Mouse (Mus musculus) brain, adult 2 months (tissue): ENCODE data around the gene Gm37240.

Experiments
- DNase-seq: peaks from one replicate; pipeline ENCODE4 v3.0.0; 2011; ENCODE audit warnings: low read depth, low spot score

Gm37240 gene

DNA sequence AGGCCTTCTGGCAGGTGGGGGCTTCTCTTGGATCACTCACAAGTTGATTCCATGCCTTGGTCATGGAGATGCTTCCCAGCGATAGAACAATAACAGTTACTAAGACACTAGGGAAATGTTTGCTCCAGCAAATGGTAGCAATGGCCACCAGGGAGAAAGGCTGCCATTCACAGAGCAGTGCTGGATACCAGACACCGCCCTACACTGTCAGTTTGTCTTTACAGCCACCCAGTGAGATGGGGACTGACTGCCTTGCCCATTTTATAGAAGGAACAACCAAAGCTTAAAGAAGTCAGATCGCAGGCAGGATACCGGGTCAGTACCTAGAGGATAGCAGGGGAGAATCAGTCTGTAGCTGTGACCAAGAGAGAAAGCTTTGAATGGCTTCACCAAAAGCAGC lies 129.9 kb downstream of the Gm37240 start:
- DNase-seq = no peak

GRCm38 (mm10) chr3:85749348-85749747 lies 138.0 kb downstream of the Gm37240 start:
- DNase-seq = peak; percentile 7

- no peak for DNase-seq
Measured at GRCm38 (mm10) chr3:85748863-85749262, 138.5 kb downstream of the Gm37240 start.

- no peak for DNase-seq
Measured at GRCm38 (mm10) chr3:85746116-85746515, 141.2 kb downstream of the Gm37240 start.

- DNase-seq = no peak
Measured at GRCm38 (mm10) chr3:85741767-85742166, 145.6 kb downstream of the Gm37240 start.

- DNase-seq = no peak
Measured at GRCm38 (mm10) chr3:85738591-85738990, 148.7 kb downstream of the Gm37240 start.

- peak; percentile 48 for DNase-seq
Measured at GRCm38 (mm10) chr3:85733939-85734729, 153.2 kb downstream of the Gm37240 start.

- DNase-seq = no peak
Measured at GRCm38 (mm10) chr3:85727171-85727570, 160.1 kb downstream of the Gm37240 start.

- DNase-seq = no peak
Measured at GRCm38 (mm10) chr3:85725971-85726370, 161.3 kb downstream of the Gm37240 start.

DNA sequence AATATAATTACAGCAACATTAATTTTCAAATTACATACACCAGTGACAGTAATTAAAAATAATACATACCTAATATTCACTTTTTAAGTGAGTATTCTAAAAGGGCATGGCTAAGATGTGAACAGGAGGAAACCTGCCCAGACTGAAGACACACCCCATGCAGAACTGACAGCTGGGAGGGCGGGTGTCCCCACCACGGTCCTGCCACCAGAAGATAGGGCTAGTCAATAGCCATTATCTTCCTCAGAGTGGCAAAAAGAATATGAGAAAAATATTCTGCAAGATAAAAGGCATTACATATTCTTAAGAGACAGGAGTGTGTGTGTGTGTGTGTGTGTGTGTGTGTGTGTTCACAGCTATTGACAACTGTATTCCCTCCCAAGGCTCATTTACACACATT lies 162.2 kb downstream of the Gm37240 start:
- DNase-seq = no peak

GRCm38 (mm10) chr3:85722581-85722980 lies 164.7 kb downstream of the Gm37240 start:
- DNase-seq = no peak

DNA sequence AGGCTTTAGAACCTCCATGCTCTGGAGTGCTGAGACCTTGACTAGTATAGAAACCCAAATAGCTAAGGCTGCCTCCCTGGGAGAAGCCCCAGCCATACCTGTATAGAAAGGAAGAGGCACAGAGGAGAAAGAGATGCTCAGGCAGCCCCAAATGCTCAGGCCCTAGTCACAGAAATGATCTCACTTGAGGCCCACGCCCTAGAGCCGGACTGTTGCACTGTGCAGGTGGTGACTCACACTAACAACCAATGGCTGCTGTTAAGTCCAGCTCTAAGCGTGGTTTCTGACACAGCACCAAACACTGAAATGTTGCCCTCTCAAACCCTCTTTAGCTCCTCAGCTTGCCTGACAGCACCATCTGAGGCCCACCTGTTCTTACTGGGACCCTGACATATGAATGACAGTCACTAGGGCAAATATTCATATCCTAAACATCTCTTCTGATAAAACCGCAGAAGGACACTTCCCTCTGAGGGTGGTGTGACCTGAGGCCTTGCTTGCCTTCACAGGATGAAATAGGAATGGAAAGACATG lies 171.5 kb downstream of the Gm37240 start:
- DNase-seq = no peak

DNA sequence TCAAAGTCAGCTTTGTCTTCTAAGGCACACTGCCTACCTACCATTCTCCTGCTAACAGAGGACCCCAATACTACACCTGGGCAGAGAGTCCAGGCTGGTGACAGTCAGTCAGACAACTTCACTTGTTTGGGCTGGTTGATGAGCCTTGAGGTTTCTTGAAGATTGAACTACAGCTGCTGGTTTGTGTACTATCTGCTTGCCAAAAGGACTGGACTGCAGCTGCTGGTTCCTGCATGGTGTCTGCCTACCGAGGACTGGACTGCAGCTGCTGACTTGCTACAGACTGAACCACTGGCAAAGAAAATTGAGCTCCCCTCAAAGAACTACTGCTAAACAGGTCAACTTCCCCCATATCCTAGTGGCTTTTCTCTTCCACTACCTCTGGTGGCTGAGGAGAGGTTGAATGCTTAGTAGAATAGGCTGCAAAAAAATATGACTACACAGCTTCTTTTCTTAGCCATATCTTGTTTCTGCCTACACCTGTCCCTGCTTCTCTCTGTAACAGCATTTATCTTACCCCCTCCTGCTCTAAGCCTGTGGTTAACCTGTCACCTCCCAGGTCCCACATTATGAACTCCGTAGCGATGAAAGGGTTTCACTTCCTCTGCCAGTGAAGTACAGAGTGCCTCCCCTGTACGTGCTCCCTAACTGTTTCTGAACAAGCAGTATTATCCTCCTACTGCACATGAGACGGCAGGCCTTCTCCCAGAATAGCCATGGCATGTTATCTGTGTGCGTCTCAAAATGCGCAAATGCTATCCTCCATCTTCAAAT lies 173.2 kb downstream of the Gm37240 start:
- no peak for DNase-seq

- peak; percentile 27 for DNase-seq
Measured at GRCm38 (mm10) chr3:85710695-85711094, 176.6 kb downstream of the Gm37240 start.

- DNase-seq = peak; percentile 78
Measured at GRCm38 (mm10) chr3:85707421-85707820, 179.9 kb downstream of the Gm37240 start.

GRCm38 (mm10) chr3:85703141-85703882 lies 184.0 kb downstream of the Gm37240 start:
- peak; percentile 68 for DNase-seq

DNA sequence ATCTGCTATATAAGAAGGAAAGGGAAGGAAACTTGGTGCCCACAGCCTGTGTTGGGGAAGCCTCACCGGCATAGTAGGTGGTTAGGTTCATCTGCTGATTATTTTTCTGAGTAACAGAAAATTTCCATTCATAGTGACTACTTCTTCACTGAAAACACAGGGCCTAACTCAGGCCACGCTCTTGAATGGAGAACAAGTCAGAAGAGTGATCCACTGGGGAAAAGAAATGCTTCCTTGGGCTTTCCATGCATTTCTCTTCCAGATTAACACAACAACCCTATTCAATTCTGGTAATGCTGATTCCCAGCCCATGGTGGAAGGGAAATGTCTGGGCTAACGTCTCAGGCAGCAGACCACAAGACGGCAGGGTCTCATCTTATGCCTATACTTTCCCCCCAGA lies 188.8 kb downstream of the Gm37240 start:
- no peak for DNase-seq

- DNase-seq = peak; percentile 60
Measured at GRCm38 (mm10) chr3:85695056-85695455, 192.3 kb downstream of the Gm37240 start.

GRCm38 (mm10) chr3:85693013-85693412 lies 194.3 kb downstream of the Gm37240 start:
- no peak for DNase-seq

DNA sequence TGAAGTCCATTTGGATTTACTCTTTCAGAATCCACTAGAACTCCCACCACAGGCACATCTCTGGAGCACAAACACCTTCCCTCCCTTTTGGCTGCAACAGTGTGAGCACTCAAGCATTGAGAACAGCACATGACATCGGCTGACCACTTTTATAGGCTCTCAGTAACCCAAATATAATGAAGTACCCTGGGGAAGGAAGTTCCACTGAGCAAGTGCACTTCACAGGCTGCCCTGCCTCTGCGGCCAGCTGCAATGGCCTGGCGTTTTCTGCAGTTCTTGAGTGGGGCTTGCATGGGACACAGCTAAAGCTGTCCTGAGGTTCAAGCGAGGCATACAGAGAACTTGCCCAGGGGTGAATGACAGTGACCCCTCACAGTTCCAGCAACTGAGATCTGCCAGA lies 196.2 kb downstream of the Gm37240 start:
- DNase-seq = no peak

DNA sequence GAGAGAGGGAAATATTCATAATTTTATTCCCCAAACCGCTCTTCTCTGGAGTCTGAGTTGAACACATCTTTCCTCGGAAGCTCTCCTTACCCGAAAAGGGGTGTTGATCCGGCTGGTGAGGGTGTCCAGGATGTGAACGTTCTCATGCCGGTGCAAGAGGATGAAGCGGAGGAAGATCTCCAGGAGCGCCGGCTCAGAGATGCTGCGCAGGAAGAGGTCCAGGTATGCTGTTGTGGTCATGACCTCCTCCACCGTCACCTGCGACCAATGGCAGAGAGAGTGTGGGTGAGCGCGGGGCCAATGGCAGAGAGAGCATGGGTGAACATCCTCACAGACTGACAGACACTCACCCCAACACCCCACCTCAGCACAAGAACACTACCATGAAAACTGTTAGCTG lies 199.0 kb downstream of the Gm37240 start:
- DNase-seq = no peak

GRCm38 (mm10) chr3:85685271-85685670 lies 202.0 kb downstream of the Gm37240 start:
- peak; percentile 53 for DNase-seq
